Mouse (Mus musculus) induced T-regulatory cell, adult 2 months (primary cell): ENCODE results near the gene Cbfa2t3.

Experiments
- DNase-seq: peaks from one replicate; pipeline ENCODE4 v3.0.0-alpha.2; 2012; ENCODE audit warnings: low read depth

Cbfa2t3 gene

DNA sequence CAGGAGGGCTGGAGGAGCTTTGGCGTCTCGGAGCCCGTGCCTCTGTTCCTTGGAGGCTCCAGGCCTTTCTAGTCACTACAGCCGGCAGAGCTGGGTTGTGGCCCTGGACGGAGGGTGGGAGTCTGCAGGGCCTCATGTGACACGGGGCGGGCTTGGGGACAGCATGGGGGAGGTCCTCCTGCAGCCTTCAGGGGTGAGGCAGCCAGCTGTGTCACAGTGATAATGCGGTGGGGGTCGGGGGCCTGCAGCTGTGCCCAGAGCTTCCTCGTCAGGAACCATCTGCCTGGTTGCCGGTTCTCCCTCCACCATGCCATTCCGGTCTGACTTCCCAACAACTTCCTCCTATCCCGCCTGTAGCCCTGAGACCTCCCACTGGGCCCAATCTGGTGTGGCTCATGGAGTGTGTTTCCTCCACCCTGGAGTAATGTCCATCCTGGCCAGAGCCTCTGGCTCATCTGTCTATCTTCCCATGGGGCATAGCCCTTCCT, at the start of gene Cbfa2t3:
TSS of gene Cbfa2t3 (minus strand) at position 105 of the 488 bp plus-strand sequence.
- no peak for DNase-seq

DNA sequence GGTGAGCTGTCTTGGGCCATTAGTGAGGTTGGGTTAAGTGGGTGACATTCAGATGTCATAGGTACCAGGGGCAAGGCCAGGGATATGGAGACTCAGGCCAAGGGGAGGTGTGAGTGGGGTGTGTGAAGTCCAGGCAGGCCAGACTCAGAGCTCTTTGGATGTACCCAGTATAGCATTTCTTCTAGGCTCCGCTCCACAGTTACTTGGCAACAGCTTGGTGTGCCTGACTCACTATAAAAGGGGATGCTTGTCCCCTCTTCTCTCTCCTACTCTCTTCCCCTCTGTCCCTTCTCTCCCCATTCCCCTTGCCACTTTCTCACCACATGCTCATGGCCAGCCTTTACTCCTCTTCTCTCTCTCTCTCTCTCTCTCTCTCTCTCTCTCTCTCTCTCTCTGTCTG, 48.9 kb upstream of the Cbfa2t3 start:
- DNase-seq: no peak

- DNase-seq: no peak
Observed at GRCm38 (mm10) chr8:122746439-122746838, 47.5 kb upstream of the Cbfa2t3 start.

- no peak for DNase-seq
Observed at GRCm38 (mm10) chr8:122745750-122746275, 46.9 kb upstream of the Cbfa2t3 start.

DNA sequence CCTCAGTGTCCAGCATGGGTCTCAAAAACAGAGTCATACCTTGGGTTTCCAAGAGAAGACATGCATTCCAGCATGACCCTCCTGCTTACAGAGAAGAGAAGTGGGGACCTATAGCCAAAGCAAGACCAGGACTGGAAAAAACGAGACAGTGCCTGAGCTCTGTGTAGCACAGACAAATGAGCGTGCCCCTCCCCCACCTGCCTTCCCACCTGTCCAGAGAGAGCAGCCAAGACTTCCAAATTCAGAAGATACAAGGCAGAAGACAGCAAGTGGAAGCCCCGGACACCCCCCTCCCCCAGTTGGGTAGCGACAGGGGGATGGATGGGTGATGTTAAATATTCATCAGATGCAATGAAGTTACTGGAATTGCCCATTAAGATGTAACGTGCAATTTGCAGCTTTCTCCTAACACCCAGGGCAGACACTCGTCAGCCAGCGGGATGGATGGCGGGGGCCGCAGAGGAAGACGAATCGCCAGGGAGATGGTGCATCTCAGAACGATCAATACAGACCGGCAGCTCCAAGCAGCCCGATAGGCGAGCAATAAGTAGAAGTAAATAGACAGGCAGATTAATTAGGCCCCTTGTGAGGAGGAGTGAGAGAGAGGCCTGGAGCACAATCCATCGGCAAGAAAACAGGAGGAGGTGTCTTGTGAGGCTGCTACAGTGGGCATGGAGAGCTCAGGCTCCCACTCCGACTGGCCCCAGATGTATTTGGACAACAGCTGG, 46.3 kb upstream of the Cbfa2t3 start:
- DNase-seq: no peak

GRCm38 (mm10) chr8:122742471-122742870, 43.6 kb upstream of the Cbfa2t3 start:
- DNase-seq: no peak

DNA sequence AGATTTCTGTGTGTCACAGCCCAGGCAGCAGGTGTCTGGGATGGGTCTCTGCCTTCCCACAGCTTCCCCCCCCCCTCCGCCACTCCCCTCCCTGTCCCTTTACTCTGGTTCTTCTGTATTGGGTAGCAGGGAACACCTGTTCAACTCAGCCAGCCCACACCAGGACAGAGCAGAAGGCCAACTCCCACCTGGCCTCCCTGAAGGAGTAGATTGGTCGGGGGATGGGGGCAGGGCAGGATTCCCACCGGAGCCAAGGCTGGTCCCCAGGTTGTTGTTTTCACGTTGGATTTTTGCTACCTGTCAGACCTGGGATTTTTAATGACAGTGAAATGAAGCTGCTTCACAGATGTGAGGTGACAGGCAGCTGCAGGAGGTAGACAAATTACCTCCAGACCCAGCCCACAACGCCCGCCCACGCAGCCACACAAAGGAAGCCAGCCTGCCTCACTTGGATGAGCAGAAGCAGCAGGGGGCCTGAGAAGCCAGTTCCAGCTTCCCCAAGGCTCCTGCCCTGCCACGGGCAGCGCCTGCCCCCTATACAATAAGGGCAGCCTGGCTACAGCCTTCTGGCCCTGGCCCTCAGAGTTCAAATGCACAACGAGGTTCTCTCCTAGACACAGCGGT, 40.3 kb upstream of the Cbfa2t3 start:
- DNase-seq: peak; percentile 69

- DNase-seq: no peak
Observed at GRCm38 (mm10) chr8:122737886-122738285, 39.0 kb upstream of the Cbfa2t3 start.

DNA sequence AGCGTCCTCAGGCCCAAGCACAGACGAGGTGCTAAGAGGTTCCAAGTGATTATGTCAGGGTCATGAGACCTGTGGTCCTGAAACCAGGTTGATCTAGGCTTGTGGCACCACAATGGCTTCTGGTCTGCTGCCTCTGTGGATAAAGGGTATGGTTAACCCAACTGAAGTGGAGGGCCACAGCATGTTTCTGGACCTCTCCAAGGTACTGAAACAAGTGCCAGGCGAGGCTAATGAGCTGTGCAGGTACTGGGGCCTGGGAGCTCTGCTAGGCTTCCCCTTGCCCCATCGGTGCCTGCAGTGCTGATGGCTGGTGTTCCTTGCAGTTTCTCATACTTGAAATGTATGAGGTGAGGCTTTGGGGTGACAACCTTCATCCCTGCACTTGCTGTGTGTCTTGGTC, 38.2 kb upstream of the Cbfa2t3 start:
- DNase-seq: no peak

GRCm38 (mm10) chr8:122736623-122737022, 37.7 kb upstream of the Cbfa2t3 start:
- no peak for DNase-seq

GRCm38 (mm10) chr8:122735542-122736473, 36.9 kb upstream of the Cbfa2t3 start:
- DNase-seq: no peak

DNA sequence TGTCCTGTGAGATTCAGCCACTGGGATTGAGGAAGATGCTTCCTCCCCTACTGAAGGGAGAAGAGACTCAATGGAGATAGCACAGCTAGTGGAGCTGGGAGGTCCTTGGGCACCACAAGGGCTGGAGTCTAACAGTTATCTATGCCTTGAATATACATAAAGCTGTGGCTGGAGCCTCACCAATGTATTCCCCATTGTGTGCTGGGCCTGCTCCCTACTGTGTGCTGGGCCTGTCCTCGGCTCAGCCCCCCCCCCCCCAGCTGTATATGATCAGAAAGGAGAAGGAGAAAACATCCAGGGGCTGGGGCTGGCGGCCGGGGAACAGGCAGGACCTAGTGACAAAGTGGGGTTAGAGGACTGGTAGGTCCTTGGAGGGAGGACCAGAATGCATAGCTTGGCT, 36.2 kb upstream of the Cbfa2t3 start:
- no peak for DNase-seq

GRCm38 (mm10) chr8:122728630-122729029, 29.7 kb upstream of the Cbfa2t3 start:
- no peak for DNase-seq

DNA sequence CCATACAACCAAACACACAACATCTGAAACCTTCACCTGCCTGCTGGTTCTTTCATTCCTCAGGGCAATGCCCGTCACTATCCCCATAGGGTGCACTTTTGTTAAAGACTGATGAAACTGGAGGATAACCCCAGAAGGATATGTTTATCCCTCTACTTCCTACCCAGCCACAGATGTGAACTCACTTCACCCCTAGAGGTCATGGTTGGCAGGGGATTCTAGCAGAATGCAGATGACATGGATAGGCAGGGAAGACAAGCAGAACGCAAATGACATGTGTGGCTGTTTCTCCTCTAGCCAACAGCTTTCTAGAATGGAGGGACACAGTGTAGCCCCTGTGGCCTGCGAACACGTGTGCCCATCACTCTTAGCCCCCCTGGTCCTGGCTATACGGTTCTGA, 28.5 kb upstream of the Cbfa2t3 start:
- no peak for DNase-seq

- no peak for DNase-seq
Observed at GRCm38 (mm10) chr8:122726789-122727188, 27.9 kb upstream of the Cbfa2t3 start.

DNA sequence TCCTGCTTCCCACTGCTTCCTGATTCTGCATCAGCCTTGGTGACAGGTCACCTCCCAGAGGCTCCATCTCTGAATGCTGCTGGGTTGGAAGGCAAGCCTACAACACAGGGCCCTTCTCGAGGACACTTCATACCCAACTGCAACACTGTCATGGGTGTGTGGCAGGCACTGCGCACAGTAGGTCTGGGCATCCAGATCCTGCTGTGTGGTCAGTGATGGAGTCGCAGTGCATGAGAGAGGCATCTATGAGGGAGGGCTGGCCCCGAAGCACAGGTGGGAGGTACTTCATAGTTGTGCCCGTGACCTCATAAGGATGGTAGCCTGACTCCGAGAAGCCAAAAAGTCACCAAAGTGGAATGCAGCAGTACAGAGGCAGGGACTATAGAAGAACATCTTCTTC, 26.3 kb upstream of the Cbfa2t3 start:
- no peak for DNase-seq

- DNase-seq: no peak
Observed at GRCm38 (mm10) chr8:122720811-122721640, 22.1 kb upstream of the Cbfa2t3 start.

GRCm38 (mm10) chr8:122720070-122720729, 21.3 kb upstream of the Cbfa2t3 start:
- DNase-seq: no peak

GRCm38 (mm10) chr8:122719500-122720065, 20.7 kb upstream of the Cbfa2t3 start:
- DNase-seq: no peak

GRCm38 (mm10) chr8:122718711-122719499, 20.0 kb upstream of the Cbfa2t3 start:
- no peak for DNase-seq
